Mouse (Mus musculus) olfactory bulb, adult 2 months (tissue): ENCODE results near the gene Wdr62.

Experiments used
- CTCF ChIP-seq: fragments of 200-500 bp; IDR thresholded peaks from 2 replicates; pipeline ENCODE4 v1.5.1; 2012; ENCODE audit warnings: low read depth, mild to moderate bottlenecking, low read length, moderate library complexity; ENCODE audit not compliant: insufficient read depth
- POLR2A ChIP-seq: fragments of 200-500 bp; IDR thresholded peaks from 2 replicates; pipeline ENCODE4 v1.6.1; 2012; ENCODE audit warnings: mild to moderate bottlenecking, low read depth, low read length, moderate library complexity; ENCODE audit not compliant: insufficient read depth

DNA sequence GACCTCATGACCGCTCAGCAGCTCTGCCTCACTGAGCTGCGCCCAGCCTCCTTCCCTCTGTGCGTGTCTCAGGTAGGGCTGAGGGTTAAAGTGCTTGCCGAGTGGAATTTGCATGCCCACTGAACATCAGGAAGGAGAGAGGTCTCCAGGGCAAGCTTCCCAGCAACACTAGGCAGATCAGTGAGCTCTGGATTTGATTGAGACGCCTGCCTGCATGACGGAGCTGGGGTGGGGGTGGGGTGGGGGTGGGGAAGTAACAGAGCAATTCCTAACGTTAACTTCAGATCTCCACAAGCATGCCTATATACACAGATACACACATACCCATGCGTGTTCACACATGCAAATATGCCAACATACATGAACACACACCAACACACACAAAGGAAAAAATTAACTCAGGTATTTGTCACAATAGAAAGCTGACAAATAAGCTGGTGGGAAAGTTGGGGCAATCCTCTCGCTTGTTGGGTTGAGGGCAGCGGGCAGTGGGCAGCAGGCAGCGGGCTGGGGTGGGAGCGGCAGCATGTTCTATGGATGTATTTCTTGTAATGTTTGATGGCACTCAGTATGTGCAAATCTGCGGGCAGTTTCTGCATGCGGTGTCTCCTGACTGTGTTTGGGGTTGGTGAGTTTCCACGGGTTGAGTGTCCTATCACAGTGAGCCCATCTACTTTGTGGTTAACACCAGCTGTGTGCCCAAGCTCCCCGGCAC lies 60.8 kb downstream of the Wdr62 start:
- TF ChIP-seq CTCF (no peak), POLR2A (no peak)
